Mouse (Mus musculus) forebrain, embryonic 14.5 days (tissue): ENCODE results near the gene Snx20. TPM values are rescaled to one million over a fixed set of nuclear protein-coding genes. Genes with fewer than 3 reads are reported as not detected.
A peak's percentile ranks its signal among the peaks of the same experiment; 100 is the strongest.

ENCODE experiments used
- ATAC-seq: fragments of 200-750 bp; cut with Nextera tagmentation; 2 replicates; pipeline ENCODE4 v1.8.0; 2017; ENCODE audit warnings: mild to moderate bottlenecking, moderate library complexity
- DNase-seq: peaks from one replicate; pipeline ENCODE4 v3.0.0-alpha.2; 2015; ENCODE audit warnings: low spot score
- H3K27ac ChIP-seq: fragments of 300-500 bp; sonication (generic); 2 replicates; pipeline ENCODE4 v1.5.1; 2014; ENCODE audit warnings: low read depth, mild to moderate bottlenecking, control low read depth, low read length, moderate library complexity
- H3K27me3 ChIP-seq: fragments of 300-500 bp; sonication (generic); replicated peaks from 2 replicates; pipeline ENCODE4 v1.6.1; 2014; ENCODE audit warnings: low read length, control low read depth, mixed read lengths; ENCODE audit not compliant: control insufficient read depth, insufficient read depth
- H3K36me3 ChIP-seq: fragments of 300-500 bp; sonication (generic); 2 replicates; pipeline ENCODE4 v1.6.1; 2014; ENCODE audit warnings: low read length, control low read depth; ENCODE audit not compliant: control insufficient read depth, insufficient read depth
- H3K4me1 ChIP-seq: fragments of 300-500 bp; sonication (generic); 2 replicates; pipeline ENCODE4 v1.6.1; 2014; ENCODE audit warnings: antibody characterized with exemption, low read length, control low read depth; ENCODE audit not compliant: control insufficient read depth, insufficient read depth
- H3K4me2 ChIP-seq: fragments of 300-500 bp; sonication (generic); 2 replicates; pipeline ENCODE4 v1.6.1; 2014; ENCODE audit warnings: mild to moderate bottlenecking, control low read depth, low read length
- H3K4me3 ChIP-seq: fragments of 300-500 bp; sonication (generic); 2 replicates; pipeline ENCODE4 v1.5.1; 2014; ENCODE audit warnings: low read depth, low read length, control low read depth
- H3K9ac ChIP-seq: fragments of 300-500 bp; sonication (generic); 2 replicates; pipeline ENCODE4 v1.6.1; 2014; ENCODE audit warnings: mild to moderate bottlenecking, low read length, control low read depth, moderate library complexity
- H3K9me3 ChIP-seq: fragments of 300-500 bp; sonication (generic); replicated peaks from 2 replicates; pipeline ENCODE4 v1.6.1; 2016; ENCODE audit warnings: low read length, control low read depth, mixed read lengths; ENCODE audit not compliant: control insufficient read depth
- WGBS: fragments of 180-500 bp; shearing (Covaris S2); extraction: QIAGEN DNeasy Blood & Tissue Kit; methylation state at CpG from one replicate; pipeline ENCODE4 v1.1.7; 2014; 5-methylcytosine and 5-hydroxymethylcytosine counted together
- polyA plus RNA-seq: library from polyadenylated mRNA; unstranded; fragments of >200 nt; fragmentation: Nextera tagmentation; extraction: Ambion mirVana; gene quantifications from 2 replicates; pipeline ENCODE4 v1.2.1, GENCODE M21; 2014

Snx20 gene
- polyA plus RNA-seq, 1 experiment from 2014 or later, result 1.7 TPM

DNA sequence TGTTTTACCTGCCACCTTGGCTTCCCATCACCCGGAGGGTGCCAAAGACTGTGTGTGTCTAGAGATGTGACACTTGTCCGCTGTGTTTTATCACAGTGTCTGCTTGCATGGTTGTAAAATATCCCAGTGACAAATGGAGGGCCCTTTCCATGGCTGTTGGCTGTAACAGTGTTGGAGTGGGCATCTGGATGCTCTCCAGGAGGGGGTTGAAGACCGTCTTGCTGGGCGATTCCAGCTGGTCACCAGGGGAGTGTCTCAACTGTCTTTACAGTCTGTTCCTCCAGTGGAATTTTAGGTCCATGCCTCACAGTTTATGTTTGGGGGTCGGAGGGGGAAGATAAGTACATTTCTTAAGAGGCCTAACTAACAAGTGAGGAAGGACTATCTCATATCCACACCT, 15.0 kb downstream of the Snx20 start:
- Histone ChIP-seq H3K27ac (no peak overlapping the region), H3K27me3 (peaks cover 5% of the 10 kb centered on the region; the same call in 1 of the 2 replicates), H3K9me3 (no peaks in the 10 kb centered on the region), H3K4me3 (no peak overlapping the region), H3K4me2 (no peak overlapping the region), H3K9ac (no peak overlapping the region), H3K36me3 (no peaks in the 10 kb centered on the region), H3K4me1 (no peaks in the 10 kb centered on the region)
- DNase-seq (no peak), ATAC-seq (no peak)
- 77% methylated on average over 5 of the region's 5 CpGs for WGBS

- WGBS, result 78% methylated on average over 3 of the region's 3 CpGs
- H3K27me3 ChIP-seq, result peaks cover 5% of the 10 kb centered on the region; the same call in 1 of the 2 replicates
- no peak overlapping the region for H3K27ac ChIP-seq
- no peaks in the 10 kb centered on the region for H3K9me3 ChIP-seq
- H3K4me3 ChIP-seq, result no peak overlapping the region
- ATAC-seq (no peak), DNase-seq (no peak)
- no peak overlapping the region for H3K4me2 ChIP-seq
- H3K9ac ChIP-seq, result no peak overlapping the region
- H3K4me1 ChIP-seq, result no peaks in the 10 kb centered on the region
- H3K36me3 ChIP-seq, result no peaks in the 10 kb centered on the region
Measured at GRCm38 (mm10) chr8:88619513-88619912, 16.4 kb downstream of the Snx20 start.

DNA sequence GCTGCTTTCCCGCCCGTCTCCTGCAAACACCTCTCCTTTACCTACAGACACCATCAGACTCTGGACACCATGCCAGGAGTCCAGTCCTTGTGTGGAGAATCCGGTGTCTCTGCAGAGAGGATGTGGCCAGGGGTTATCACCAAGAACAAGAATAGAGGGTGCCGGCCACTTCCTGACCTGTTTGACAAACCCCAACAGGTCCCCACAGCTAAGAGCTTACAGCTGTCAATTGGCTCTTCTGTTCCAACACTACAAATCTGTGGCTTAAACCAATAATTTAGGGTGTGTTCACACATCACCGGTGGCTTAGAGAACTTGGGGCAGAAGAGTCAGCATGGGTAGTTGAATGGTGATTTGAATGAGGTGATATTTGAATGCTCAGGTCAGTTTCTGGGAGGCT, 17.3 kb downstream of the Snx20 start:
- H3K36me3 ChIP-seq, result no peaks in the 10 kb centered on the region
- peaks cover 5% of the 10 kb centered on the region; the same call in 1 of the 2 replicates for H3K27me3 ChIP-seq
- 86% methylated on average over 5 of the region's 5 CpGs for WGBS
- no peak overlapping the region for H3K27ac ChIP-seq
- no peak for ATAC-seq
- no peak overlapping the region for H3K4me2 ChIP-seq
- no peaks in the 10 kb centered on the region for H3K4me1 ChIP-seq
- H3K9me3 ChIP-seq, result no peaks in the 10 kb centered on the region
- no peak overlapping the region for H3K9ac ChIP-seq
- DNase-seq, result no peak
- no peak overlapping the region for H3K4me3 ChIP-seq

GRCm38 (mm10) chr8:88614981-88615380, 20.9 kb downstream of the Snx20 start:
- H3K9ac ChIP-seq, result no peak overlapping the region
- no peak for ATAC-seq
- no peak for DNase-seq

DNA sequence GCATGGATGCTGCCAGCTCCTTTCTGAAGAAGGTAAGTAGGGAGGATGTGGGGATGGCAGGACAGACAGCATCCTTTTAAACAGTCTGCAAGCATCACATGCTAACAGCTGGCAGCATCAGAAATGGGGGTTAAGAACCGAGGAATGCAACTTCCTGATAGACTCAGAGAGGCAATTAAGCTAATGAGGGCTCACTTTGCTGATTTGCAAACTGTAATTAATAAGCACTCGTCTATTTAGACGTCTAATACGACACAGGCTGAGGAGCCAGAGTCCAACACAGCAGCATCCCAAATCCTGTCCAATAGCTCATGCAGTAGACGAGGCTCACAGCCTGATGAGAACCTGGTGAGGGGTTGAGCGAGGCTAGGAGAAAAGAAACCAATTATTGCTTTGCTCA, 25.7 kb downstream of the Snx20 start:
- ATAC-seq, result no peak
- Histone ChIP-seq H3K9me3 (no peaks in the 10 kb centered on the region), H3K27me3 (no peaks in the 10 kb centered on the region), H3K4me3 (no peak overlapping the region), H3K36me3 (no peaks in the 10 kb centered on the region), H3K4me1 (peaks cover 8% of the 10 kb centered on the region; the same call in 1 of the 2 replicates), H3K9ac (no peak overlapping the region), H3K4me2 (no peak overlapping the region), H3K27ac (no peak overlapping the region)
- DNase-seq, result peak; percentile 56
- 20% methylated on average over 6 of the region's 6 CpGs for WGBS

More at GRCm38 (mm10) chr8:88614981-88615380, 20.9 kb downstream of the Snx20 start:
- H3K4me1 ChIP-seq, result peaks cover 8% of the 10 kb centered on the region; the same call in 1 of the 2 replicates
- H3K4me3 ChIP-seq, result no peak overlapping the region
- no peaks in the 10 kb centered on the region for H3K9me3 ChIP-seq
- H3K27ac ChIP-seq, result no peak overlapping the region
- no peak overlapping the region for H3K4me2 ChIP-seq
- no peaks in the 10 kb centered on the region for H3K36me3 ChIP-seq
- WGBS, result 70% methylated on average over 5 of the region's 5 CpGs
- no peaks in the 10 kb centered on the region for H3K27me3 ChIP-seq

DNA sequence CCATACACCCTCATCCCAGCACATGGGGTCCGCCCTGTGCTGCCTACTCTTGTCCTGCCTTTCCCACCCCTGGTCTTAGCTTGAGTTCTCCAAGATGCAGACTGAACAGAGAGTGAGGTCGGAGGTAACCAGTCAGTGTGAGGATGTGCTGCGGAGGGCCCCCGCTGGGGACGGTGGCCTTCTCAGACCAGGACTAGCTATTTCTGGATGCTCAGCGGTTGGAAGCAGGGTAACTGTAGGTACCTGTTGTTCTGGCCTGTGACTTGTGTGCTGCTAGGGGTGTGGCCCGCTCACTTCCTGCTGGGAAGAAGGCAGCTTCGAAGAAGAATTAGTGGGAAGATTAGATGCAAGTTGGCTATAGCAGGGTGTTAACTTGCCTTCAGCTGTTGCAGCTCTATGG, 26.9 kb downstream of the Snx20 start:
- DNase-seq, result no peak
- ATAC-seq, result no peak
- Histone ChIP-seq H3K27me3 (no peaks in the 10 kb centered on the region), H3K9me3 (no peaks in the 10 kb centered on the region), H3K4me2 (no peak overlapping the region), H3K4me1 (peaks cover 15% of the 10 kb centered on the region), H3K9ac (no peak overlapping the region), H3K36me3 (no peaks in the 10 kb centered on the region), H3K27ac (no peak overlapping the region), H3K4me3 (no peak overlapping the region)
- WGBS, result 78% methylated on average over 8 of the region's 8 CpGs

DNA sequence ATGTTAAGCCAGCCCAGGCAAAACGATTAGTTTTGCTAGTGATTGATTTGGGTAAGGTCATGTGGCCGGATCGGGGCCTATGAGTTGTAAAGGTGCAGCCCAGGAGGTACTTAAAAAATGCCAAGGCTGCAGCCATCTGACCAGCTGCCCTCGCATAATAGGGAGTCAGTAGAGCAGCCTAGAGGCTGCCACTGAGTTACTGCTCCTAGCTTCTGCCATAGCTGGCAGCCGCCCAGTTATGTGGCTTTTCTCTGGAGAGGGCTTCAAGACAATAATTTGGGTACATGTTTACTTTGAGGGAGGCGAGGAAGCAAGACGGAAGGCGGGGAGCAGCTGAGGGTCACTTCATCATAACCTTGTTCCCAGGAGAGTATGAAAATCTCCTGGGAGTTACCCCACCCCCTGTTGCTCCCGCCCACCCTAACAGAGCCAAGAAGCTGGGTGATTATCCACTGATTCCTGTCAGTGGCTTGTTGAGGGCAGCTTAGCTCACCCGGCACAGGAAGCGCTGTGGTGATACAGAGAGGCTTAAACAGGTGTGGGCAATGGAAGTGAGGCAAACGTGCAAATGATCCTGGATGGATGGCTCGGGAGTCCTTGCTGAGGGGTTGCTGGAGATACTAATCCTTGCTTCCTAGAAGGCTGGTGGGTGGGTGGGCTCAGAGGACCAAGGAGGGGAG, 30.4 kb downstream of the Snx20 start:
- peak; percentile 30 for DNase-seq
- Histone ChIP-seq H3K9me3 (no peaks in the 10 kb centered on the region; the same call in 1 of the 2 replicates), H3K4me2 (no peak overlapping the region), H3K4me3 (no peak overlapping the region), H3K4me1 (peaks cover 23% of the 10 kb centered on the region), H3K36me3 (no peaks in the 10 kb centered on the region), H3K27ac (no peak overlapping the region), H3K9ac (no peak overlapping the region), H3K27me3 (no peaks in the 10 kb centered on the region)
- 47% methylated on average over 13 of the region's 13 CpGs for WGBS
- ATAC-seq, result no peak

GRCm38 (mm10) chr8:88604065-88605038, 31.6 kb downstream of the Snx20 start:
- WGBS, result 5% methylated on average over 19 of the region's 20 CpGs
- Histone ChIP-seq H3K9ac (peak overlapping the region; percentile 51), H3K4me1 (peaks cover 18% of the 10 kb centered on the region), H3K9me3 (no peaks in the 10 kb centered on the region; the same call in 1 of the 2 replicates), H3K36me3 (no peaks in the 10 kb centered on the region), H3K27me3 (no peaks in the 10 kb centered on the region), H3K4me2 (peak overlapping the region; percentile 52), H3K27ac (peak overlapping the region; percentile 22; the same call in 1 of the 2 replicates), H3K4me3 (peak overlapping the region; percentile 25)
- DNase-seq, result peak; percentile 95
- ATAC-seq, result peak; percentile 95
